Mouse (Mus musculus) T-helper 1 cell (primary cell): ENCODE measurements around the gene Aifm1.

Experiments
- in situ Hi-C: fragments of 300-600 bp; cut with MboI, MseI; formaldehyde crosslinking; loops from one replicate; pipeline ENCODE4 v1.15.1; 2025; ENCODE audit warnings: high pct_unique_total_duplicates

Aifm1 gene

GRCm38 (mm10) chrX:48513166-48513807 lies at the start of gene Aifm1:
Gene Aifm1 (minus strand): TSS chrX:48513563.
- in situ Hi-C loops = no loop called here

GRCm38 (mm10) chrX:48532175-48532574 lies 18.8 kb upstream of the Aifm1 start:
- in situ Hi-C loops = loop anchor here (5.0 kb wide), 1 partner anchor 105 kb away; no protein-coding TSS in a partner anchor

GRCm38 (mm10) chrX:48526435-48526834 lies 13.1 kb upstream of the Aifm1 start:
- in situ Hi-C loops = loop anchor here (5.0 kb wide), 1 partner anchor 529 kb away; no protein-coding TSS in a partner anchor

DNA sequence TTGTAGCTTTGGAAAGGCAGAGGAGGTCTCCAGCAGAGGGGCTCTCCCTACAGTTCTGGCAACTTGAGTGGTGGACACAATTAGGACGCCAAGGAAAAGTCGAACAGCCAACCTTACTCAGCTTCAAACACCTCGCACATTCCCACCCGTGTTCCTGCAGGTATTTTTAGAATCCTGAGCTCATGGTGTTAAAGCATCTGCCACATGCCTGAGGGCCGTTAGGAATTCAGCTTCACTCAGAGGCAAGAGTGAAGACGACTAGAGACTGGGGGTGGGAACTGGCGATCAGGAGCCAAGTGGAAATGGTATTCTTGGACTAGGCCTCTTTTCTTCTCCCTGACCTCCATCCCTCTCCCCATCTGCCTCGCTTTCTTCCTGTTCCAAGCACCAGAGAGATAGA lies 12.5 kb upstream of the Aifm1 start:
- in situ Hi-C loops = loop anchor here (5.0 kb wide), 1 partner anchor 529 kb away; no protein-coding TSS in a partner anchor

DNA sequence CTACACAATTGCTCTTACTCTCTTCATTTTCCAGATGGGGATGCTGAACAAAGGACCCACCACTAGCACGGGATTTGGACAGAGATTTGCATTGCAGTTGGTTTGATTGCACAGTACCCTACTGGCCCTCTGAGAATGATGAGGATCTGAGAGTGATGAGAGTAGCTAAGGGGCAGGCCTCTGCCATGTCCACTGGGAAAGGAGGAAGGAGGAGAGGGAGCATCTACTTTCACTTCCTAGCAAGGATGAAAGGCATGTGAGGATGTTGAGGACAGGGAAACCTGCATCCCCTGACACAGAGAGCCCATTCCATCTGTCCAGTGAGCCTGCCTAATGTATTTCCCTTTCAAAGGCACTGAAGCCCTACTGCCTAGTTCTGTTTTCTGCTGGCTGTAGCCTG lies 12.0 kb upstream of the Aifm1 start:
- in situ Hi-C loops = loop anchor here (5.0 kb wide), 1 partner anchor 528 kb away; no protein-coding TSS in a partner anchor

DNA sequence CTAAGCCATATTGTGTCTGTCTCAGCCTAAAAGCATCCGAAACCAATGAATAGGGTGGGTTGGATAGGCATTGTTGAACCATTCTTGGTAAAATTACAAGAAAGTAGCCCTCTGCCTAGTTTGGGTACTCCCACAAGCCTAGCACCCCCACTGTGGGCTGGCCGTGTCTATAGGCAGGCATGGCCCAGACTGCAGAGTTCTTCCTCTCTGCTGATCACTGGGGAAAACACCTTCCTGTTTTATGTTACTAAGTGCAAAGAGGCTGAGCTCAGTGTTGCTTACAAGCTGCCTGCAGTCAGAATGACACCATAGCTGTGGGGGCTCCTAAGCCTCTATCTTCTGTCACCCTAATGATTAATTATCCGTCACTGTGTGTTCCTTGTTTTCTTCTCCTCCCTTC lies 10.1 kb upstream of the Aifm1 start:
- in situ Hi-C loops = no loop called here

DNA sequence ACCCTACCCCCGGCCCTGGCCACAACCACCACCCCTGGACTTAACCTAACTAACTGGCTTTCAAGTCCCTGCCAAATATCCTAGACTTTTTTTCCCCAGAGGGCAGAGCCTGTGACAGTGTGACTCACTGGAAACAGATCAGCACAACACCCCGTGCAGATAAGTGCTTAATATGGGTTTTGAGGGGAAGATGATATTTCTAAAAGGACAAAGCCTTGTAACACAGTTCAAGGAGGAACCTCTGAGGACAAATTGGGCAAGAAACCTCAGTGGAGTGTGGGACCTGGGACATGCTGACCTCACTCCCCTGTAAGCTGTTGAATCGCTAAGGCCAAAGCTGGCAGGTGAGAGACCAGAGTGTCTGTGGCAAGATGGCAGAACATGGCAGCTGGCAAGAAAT lies 8.3 kb upstream of the Aifm1 start:
- in situ Hi-C loops = no loop called here

GRCm38 (mm10) chrX:48519549-48520085 lies 6.3 kb upstream of the Aifm1 start:
- in situ Hi-C loops = no loop called here

GRCm38 (mm10) chrX:48518808-48519548 lies 5.6 kb upstream of the Aifm1 start, which contains the start of gene Rab33a:
Gene Rab33a (plus strand): TSS chrX:48519285.
- in situ Hi-C loops = no loop called here

GRCm38 (mm10) chrX:48518211-48518807 lies 4.9 kb upstream of the Aifm1 start:
- in situ Hi-C loops = no loop called here

- in situ Hi-C loops = no loop called here
Measured at GRCm38 (mm10) chrX:48513824-48514223, 461 bp upstream of the Aifm1 start.

DNA sequence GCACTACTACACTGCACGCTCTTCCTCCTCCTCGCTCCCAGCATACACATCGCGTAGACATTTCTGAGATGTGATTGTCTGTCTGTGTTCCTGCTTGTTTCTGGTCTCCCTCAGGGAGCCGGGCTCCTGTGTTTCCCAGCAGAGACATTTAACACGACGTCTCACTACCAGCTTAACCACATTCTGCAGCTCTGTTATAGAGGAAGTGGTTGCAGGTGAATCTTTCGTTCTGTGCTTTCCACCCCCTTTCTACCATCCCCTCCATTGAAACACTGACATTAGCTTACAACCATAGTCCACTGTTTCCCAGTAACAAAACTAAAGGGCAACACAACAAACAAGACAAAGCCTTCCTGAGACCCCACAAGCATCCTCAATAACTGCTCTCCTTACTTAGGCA lies 19.6 kb downstream of the Aifm1 start:
- in situ Hi-C loops = no loop called here

- in situ Hi-C loops = no loop called here
Measured at GRCm38 (mm10) chrX:48481687-48482086, 31.7 kb downstream of the Aifm1 start.

- in situ Hi-C loops = no loop called here
Measured at GRCm38 (mm10) chrX:48481095-48481494, 32.3 kb downstream of the Aifm1 start.

DNA sequence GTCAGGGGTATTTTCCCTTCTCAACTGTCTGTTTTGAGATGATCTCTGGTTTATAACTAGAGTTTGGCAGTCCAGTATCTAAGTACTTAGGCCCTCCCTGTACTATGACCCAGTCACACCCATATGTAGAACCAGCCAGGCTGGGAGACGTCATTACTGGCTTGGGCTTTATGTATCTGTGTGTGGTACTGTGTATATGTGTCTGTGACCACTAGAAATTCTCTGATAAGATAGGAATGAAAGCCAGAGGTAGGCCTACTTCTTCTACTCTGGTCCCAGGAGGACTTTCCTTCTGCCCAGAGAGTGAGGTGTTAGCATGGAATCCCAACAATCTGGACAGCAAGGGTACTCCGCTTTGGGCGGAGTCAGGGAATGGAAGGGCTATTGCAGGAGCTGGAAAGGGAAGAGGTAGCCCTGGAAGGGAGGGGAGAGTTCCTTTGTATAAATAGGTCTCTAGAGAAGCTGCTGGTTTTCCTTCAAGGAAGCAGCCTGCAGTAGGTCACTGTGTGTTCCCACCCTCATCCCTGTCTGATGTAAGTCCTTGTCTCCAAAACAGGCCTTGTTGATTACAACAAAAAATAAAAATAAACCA lies 45.9 kb downstream of the Aifm1 start:
- in situ Hi-C loops = no loop called here

- in situ Hi-C loops = no loop called here
Measured at GRCm38 (mm10) chrX:48466174-48466573, 47.2 kb downstream of the Aifm1 start.

DNA sequence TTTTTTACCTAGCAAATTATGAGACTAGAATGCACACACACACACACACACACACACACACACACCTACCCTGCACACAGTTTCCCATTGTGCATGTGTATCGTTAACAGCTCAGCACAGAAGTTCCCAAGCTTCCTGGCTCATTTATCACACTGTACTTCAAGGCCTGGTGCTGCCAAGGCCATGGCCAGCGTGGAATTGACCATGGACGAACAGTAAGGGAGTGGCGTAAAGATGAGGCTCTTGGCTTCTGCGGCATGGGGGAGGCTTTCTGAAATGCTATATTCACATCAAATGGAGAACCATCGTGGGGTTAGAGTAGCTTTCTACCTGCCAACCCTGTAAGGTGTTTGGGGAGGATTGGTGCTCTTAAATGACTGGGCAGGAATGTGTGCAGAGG lies 48.9 kb downstream of the Aifm1 start:
- in situ Hi-C loops = loop anchor here (5.0 kb wide), 1 partner anchor 42 kb away; no protein-coding TSS in a partner anchor

- in situ Hi-C loops = loop anchor here (5.0 kb wide), 1 partner anchor 41 kb away; no protein-coding TSS in a partner anchor
Measured at GRCm38 (mm10) chrX:48463636-48464035, 49.7 kb downstream of the Aifm1 start.

- in situ Hi-C loops = loop anchor here (5.0 kb wide), 1 partner anchor 41 kb away; no protein-coding TSS in a partner anchor
Measured at GRCm38 (mm10) chrX:48462754-48463507, 50.4 kb downstream of the Aifm1 start, which contains the start of gene Elf4. Gene Elf4 (minus strand): TSS chrX:48463132.

- in situ Hi-C loops = loop anchor here (5.0 kb wide), 1 partner anchor 40 kb away; no protein-coding TSS in a partner anchor
Measured at GRCm38 (mm10) chrX:48462297-48462696, 51.1 kb downstream of the Aifm1 start.

DNA sequence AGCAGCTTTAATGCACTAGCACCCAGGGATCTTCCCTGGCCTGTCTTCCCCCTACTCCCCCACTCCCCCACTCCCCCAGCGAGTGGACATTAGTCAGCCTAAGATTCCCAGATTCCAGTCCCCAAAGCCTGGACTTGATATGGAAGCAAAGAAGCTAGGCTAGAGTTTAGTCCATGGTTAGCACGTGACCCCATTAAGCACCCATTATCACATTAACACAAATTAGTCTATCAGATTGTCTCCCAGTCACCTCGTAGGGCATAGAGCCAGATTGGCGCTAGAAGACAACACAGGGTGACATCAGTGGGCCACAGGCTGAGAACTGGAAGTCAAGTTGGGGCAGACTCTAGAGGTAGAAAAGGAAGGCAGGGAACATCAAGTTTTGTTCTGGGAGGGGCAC lies 52.4 kb downstream of the Aifm1 start:
- in situ Hi-C loops = loop anchor here (5.0 kb wide), 1 partner anchor 39 kb away; no protein-coding TSS in a partner anchor
